Mouse (Mus musculus) intestine, postnatal 0 days (tissue): Measurements from ENCODE around the gene Acot12. TPM values are rescaled to one million over a fixed set of nuclear protein-coding genes. Genes with fewer than 3 reads are reported as not detected.

ENCODE experiments used
- ATAC-seq: fragments of 200-750 bp; cut with Nextera tagmentation; 2 replicates; pipeline ENCODE4 v1.8.0; 2017; ENCODE audit warnings: mild to moderate bottlenecking, moderate TSS enrichment, moderate library complexity
- H3K27ac ChIP-seq: fragments of 300-500 bp; sonication (generic); 2 replicates; pipeline ENCODE4 v1.5.1; 2014; ENCODE audit warnings: mild to moderate bottlenecking, low read depth, low read length, moderate library complexity
- H3K27me3 ChIP-seq: fragments of 300-500 bp; sonication (generic); replicated peaks from 2 replicates; pipeline ENCODE4 v1.6.1; 2014; ENCODE audit warnings: low read length, mixed read lengths; ENCODE audit not compliant: control insufficient read depth, insufficient read depth
- H3K36me3 ChIP-seq: fragments of 300-500 bp; sonication (generic); 2 replicates; pipeline ENCODE4 v1.6.1; 2014; ENCODE audit warnings: mild to moderate bottlenecking, moderate library complexity; ENCODE audit not compliant: control insufficient read depth, insufficient read depth
- H3K4me1 ChIP-seq: fragments of 300-500 bp; sonication (generic); replicated peaks from 2 replicates; pipeline ENCODE4 v1.6.1; 2014; ENCODE audit warnings: antibody characterized with exemption, low read length, mixed read lengths; ENCODE audit not compliant: control insufficient read depth, insufficient read depth
- H3K4me2 ChIP-seq: fragments of 300-500 bp; sonication (generic); replicated peaks from 2 replicates; pipeline ENCODE4 v1.6.1; 2014; ENCODE audit warnings: low read depth, mild to moderate bottlenecking, moderate library complexity
- H3K4me3 ChIP-seq: fragments of 300-500 bp; sonication (generic); 2 replicates; pipeline ENCODE4 v1.5.1; 2014; ENCODE audit warnings: low read depth, low read length
- H3K9ac ChIP-seq: fragments of 300-500 bp; sonication (generic); 2 replicates; pipeline ENCODE4 v1.6.1; 2014; ENCODE audit warnings: mild to moderate bottlenecking, low read depth, low read length
- H3K9me3 ChIP-seq: fragments of 300-500 bp; sonication (generic); 2 replicates; pipeline ENCODE4 v1.6.1; 2016; ENCODE audit warnings: mixed run types; ENCODE audit not compliant: control insufficient read depth
- CTCF ChIP-seq: sonication (generic); IDR thresholded peaks from 2 replicates; pipeline ENCODE4 v1.5.1; 2016; ENCODE audit warnings: low read depth, mild to moderate bottlenecking, control low read depth, antibody characterized with exemption, moderate library complexity
- WGBS: fragments of 180-500 bp; shearing (Covaris S2); extraction: QIAGEN DNeasy Blood & Tissue Kit; methylation state at CpG from one replicate; pipeline ENCODE4 v1.1.7; 2014; 5-methylcytosine and 5-hydroxymethylcytosine counted together
- polyA plus RNA-seq: library from polyadenylated mRNA; unstranded; fragments of >200 nt; fragmentation: Nextera tagmentation; extraction: Ambion mirVana; gene quantifications from 2 replicates; pipeline ENCODE4 v1.2.1, GENCODE M21; 2015

Acot12 gene
- polyA plus RNA-seq = 21.8 and 24.1 TPM in 2 replicates

- no peaks in the 10 kb centered on the region for H3K9me3 ChIP-seq
- H3K9ac ChIP-seq = peak within 1 kb of the TSS; percentile 54
- peak within 1 kb of the TSS; percentile 77 for H3K27ac ChIP-seq
- peak within 1 kb of the TSS; percentile 46 for H3K4me3 ChIP-seq
- H3K4me2 ChIP-seq = peak within 1 kb of the TSS; percentile 76
- no peak for TF ChIP-seq CTCF
- WGBS = 6% methylated on average over 45 of the region's 45 CpGs
- ATAC-seq = peak; percentile 90
- H3K36me3 ChIP-seq = no peaks in the 10 kb centered on the region
- no peaks in the 10 kb centered on the region for H3K4me1 ChIP-seq
- H3K27me3 ChIP-seq = no peaks in the 10 kb centered on the region
These were observed at the start of gene Acot12 for GRCm38 (mm10) chr13:91741280-91742047. Gene Acot12 (plus strand): TSS chr13:91741512.

- no peaks in the 10 kb centered on the region for H3K4me1 ChIP-seq
- H3K4me2 ChIP-seq = no peak overlapping the region
- WGBS = 49% methylated on average over 7 of the region's 7 CpGs
- no peak overlapping the region for H3K9ac ChIP-seq
- no peak for TF ChIP-seq CTCF
- H3K27ac ChIP-seq = no peak overlapping the region
- H3K36me3 ChIP-seq = no peaks in the 10 kb centered on the region
- H3K4me3 ChIP-seq = no peak overlapping the region
- ATAC-seq = no peak
- no peaks in the 10 kb centered on the region for H3K9me3 ChIP-seq
- H3K27me3 ChIP-seq = no peaks in the 10 kb centered on the region
These were observed 47.7 kb upstream of the Acot12 start for GRCm38 (mm10) chr13:91693615-91694014.

GRCm38 (mm10) chr13:91695406-91695805, 45.9 kb upstream of the Acot12 start:
- Histone ChIP-seq H3K36me3 (no peaks in the 10 kb centered on the region), H3K4me3 (no peak overlapping the region), H3K4me2 (no peak overlapping the region), H3K4me1 (no peaks in the 10 kb centered on the region), H3K27me3 (no peaks in the 10 kb centered on the region), H3K9me3 (no peaks in the 10 kb centered on the region), H3K9ac (no peak overlapping the region), H3K27ac (no peak overlapping the region)
- 89% methylated on average over 2 of the region's 2 CpGs for WGBS
- TF ChIP-seq CTCF = no peak
- no peak for ATAC-seq

- no peak for ATAC-seq
- Histone ChIP-seq H3K9ac (no peak overlapping the region), H3K4me3 (no peak overlapping the region), H3K36me3 (no peaks in the 10 kb centered on the region), H3K27ac (no peak overlapping the region), H3K27me3 (no peaks in the 10 kb centered on the region), H3K4me2 (no peak overlapping the region), H3K4me1 (no peaks in the 10 kb centered on the region), H3K9me3 (no peaks in the 10 kb centered on the region)
- TF ChIP-seq CTCF = no peak
- WGBS = 74% methylated on average over 2 of the region's 2 CpGs
These were observed 45.1 kb upstream of the Acot12 start for GRCm38 (mm10) chr13:91696109-91696645.

- no peak overlapping the region for H3K27ac ChIP-seq
- ATAC-seq = no peak
These were observed 44.3 kb upstream of the Acot12 start for GRCm38 (mm10) chr13:91697011-91697410.

GRCm38 (mm10) chr13:91702337-91702736, 39.0 kb upstream of the Acot12 start:
- H3K4me3 ChIP-seq = no peak overlapping the region
- no peaks in the 10 kb centered on the region for H3K36me3 ChIP-seq
- TF ChIP-seq CTCF = no peak
- H3K9ac ChIP-seq = no peak overlapping the region
- H3K9me3 ChIP-seq = no peaks in the 10 kb centered on the region
- H3K27me3 ChIP-seq = no peaks in the 10 kb centered on the region
- no peak overlapping the region for H3K27ac ChIP-seq
- 66% methylated on average over 6 of the region's 6 CpGs for WGBS
- no peak overlapping the region for H3K4me2 ChIP-seq
- H3K4me1 ChIP-seq = no peaks in the 10 kb centered on the region
- no peak for ATAC-seq

More at GRCm38 (mm10) chr13:91697011-91697410, 44.3 kb upstream of the Acot12 start:
- no peaks in the 10 kb centered on the region for H3K36me3 ChIP-seq
- H3K9ac ChIP-seq = no peak overlapping the region
- no peak overlapping the region for H3K4me3 ChIP-seq
- no peaks in the 10 kb centered on the region for H3K4me1 ChIP-seq
- peak; percentile 75 for TF ChIP-seq CTCF
- no peaks in the 10 kb centered on the region for H3K9me3 ChIP-seq
- H3K27me3 ChIP-seq = no peaks in the 10 kb centered on the region
- WGBS = 36% methylated on average over 3 of the region's 3 CpGs
- no peak overlapping the region for H3K4me2 ChIP-seq
